In genomic region chr17:70397708-70398107, GRCm38 (mm10) we compare ENCODE assay signal across 15 mouse cellular contexts.
DNase-seq lines count a peak whose midpoint lies in the region; ATAC-seq and TF ChIP-seq lines count a peak whose summit lies in the region.
"Had no signal": no experiment of that assay in that cellular context is flagged by ENCODE, and none has a peak within 500 bp of the region (broad histone marks: within the 10 kb centered on the region; RNA-seq: fewer than 3 reads in every experiment).

No protein-coding gene starts in this region.

- TF ChIP-seq EP300 in heart, adult 2 months (IDR thresholded peaks at IDR 0.05; ENCODE audit: insufficient read depth, low read depth, low read length) = no peak

- TF ChIP-seq POLR2A in heart, adult 2 months (IDR thresholded peaks at IDR 0.05; ENCODE audit: insufficient read depth, low read depth, low read length) = no peak

- no peaks in the 10 kb centered on the region for H3K27me3 ChIP-seq in hindbrain, embryonic 15.5 days
- H3K27me3 ChIP-seq in hindbrain, embryonic 11.5 days (ENCODE audit: control insufficient read depth, insufficient read depth, low read length) = no peaks in the 10 kb centered on the region
- H3K27me3 ChIP-seq in embryonic facial prominence, embryonic 13.5 days = no peaks in the 10 kb centered on the region
- H3K27me3 ChIP-seq in limb, embryonic 12.5 days = no peaks in the 10 kb centered on the region
- no peaks in the 10 kb centered on the region for H3K27me3 ChIP-seq in heart, adult 2 months (ENCODE audit: control insufficient read depth, insufficient read depth, low read length)
- H3K27me3 ChIP-seq: embryonic facial prominence, embryonic 15.5 days; heart, embryonic 13.5 days had no signal

- H3K27ac ChIP-seq in hindbrain, embryonic 15.5 days (replicated peaks) = no peak overlapping the region
- H3K27ac ChIP-seq in hindbrain, embryonic 11.5 days (ENCODE audit: low read depth, low read length) = no peak overlapping the region
- no peak overlapping the region for H3K27ac ChIP-seq in embryonic facial prominence, embryonic 13.5 days
- peak overlapping the region; percentile 50 for H3K27ac ChIP-seq in limb, embryonic 12.5 days
- no peak overlapping the region for H3K27ac ChIP-seq in heart, adult 2 months
- no peak overlapping the region for H3K27ac ChIP-seq in gastrocnemius, adult 2 months
- H3K27ac ChIP-seq: embryonic facial prominence, embryonic 15.5 days; heart, embryonic 13.5 days; stomach, postnatal 0 days had no signal

- H3K36me3 ChIP-seq in hindbrain, embryonic 15.5 days = no peaks in the 10 kb centered on the region
- H3K36me3 ChIP-seq in hindbrain, embryonic 11.5 days (ENCODE audit: control insufficient read depth, insufficient read depth, low read length) = no peaks in the 10 kb centered on the region
- H3K36me3 ChIP-seq in embryonic facial prominence, embryonic 13.5 days = no peaks in the 10 kb centered on the region
- no peaks in the 10 kb centered on the region for H3K36me3 ChIP-seq in limb, embryonic 12.5 days
- no peaks in the 10 kb centered on the region for H3K36me3 ChIP-seq in heart, adult 2 months (ENCODE audit: control insufficient read depth, insufficient read depth, low read length)
- H3K36me3 ChIP-seq: embryonic facial prominence, embryonic 15.5 days; heart, embryonic 13.5 days had no signal

- H3K79me2 ChIP-seq in heart, adult 2 months (replicated peaks; ENCODE audit: control insufficient read depth, insufficient read depth, low read length) = no peaks in the 10 kb centered on the region

- WGBS in hindbrain, embryonic 15.5 days = 38% methylated on average over 8 of the region's 8 CpGs
- WGBS in hindbrain, embryonic 11.5 days = 67% methylated on average over 8 of the region's 8 CpGs
- 32% methylated on average over 8 of the region's 8 CpGs for WGBS in embryonic facial prominence, embryonic 13.5 days
- WGBS in limb, embryonic 12.5 days = 24% methylated on average over 8 of the region's 8 CpGs
- WGBS in heart, adult 2 months = 54% methylated on average over 8 of the region's 8 CpGs

- no peak for TF ChIP-seq CTCF in heart, adult 2 months (IDR thresholded peaks at IDR 0.05)
- no peak for TF ChIP-seq CTCF in gastrocnemius, adult 2 months (IDR thresholded peaks at IDR 0.05)

- no peak for DNase-seq in hindbrain, embryonic 11.5 days (ENCODE audit: low spot score)
- DNase-seq in brain, adult 2 months (ENCODE audit: low read depth, low spot score) = peak; percentile 66
- no peak for DNase-seq in heart, adult 2 months
- no peak for DNase-seq in gastrocnemius, adult 2 months
- DNase-seq: kidney, adult 2 months; kidney, postnatal 25 days; spleen, adult 18-20 months; thymus, postnatal 14 days had no signal

- intact Hi-C loops in heart, adult 2 months (cut with DNase I) = no loop called here
- intact Hi-C loops in gastrocnemius, adult 2 months (cut with DNase I) = no loop called here

- H3K4me1 ChIP-seq in hindbrain, embryonic 15.5 days (replicated peaks) = peaks cover 13% of the 10 kb centered on the region
- H3K4me1 ChIP-seq in hindbrain, embryonic 11.5 days (replicated peaks; ENCODE audit: control insufficient read depth, insufficient read depth, low read length) = no peaks in the 10 kb centered on the region
- peaks cover 8% of the 10 kb centered on the region; the same call in 1 of the 2 replicates for H3K4me1 ChIP-seq in embryonic facial prominence, embryonic 13.5 days
- peaks cover 18% of the 10 kb centered on the region for H3K4me1 ChIP-seq in limb, embryonic 12.5 days (replicated peaks)
- H3K4me1 ChIP-seq in heart, adult 2 months (ENCODE audit: control insufficient read depth, insufficient read depth, low read length) = no peaks in the 10 kb centered on the region

- H3K9me3 ChIP-seq in hindbrain, embryonic 15.5 days = no peaks in the 10 kb centered on the region
- no peaks in the 10 kb centered on the region for H3K9me3 ChIP-seq in hindbrain, embryonic 11.5 days (ENCODE audit: control insufficient read depth, low read length)
- H3K9me3 ChIP-seq in embryonic facial prominence, embryonic 13.5 days = no peaks in the 10 kb centered on the region
- H3K9me3 ChIP-seq in limb, embryonic 12.5 days = no peaks in the 10 kb centered on the region
- H3K9me3 ChIP-seq: embryonic facial prominence, embryonic 15.5 days; heart, embryonic 13.5 days had no signal

- ATAC-seq in hindbrain, embryonic 15.5 days (ENCODE audit: low FRiP score, low read depth) = 0 out of 2 replicates have a peak, but pooled peaks have one; percentile 50
- ATAC-seq in hindbrain, embryonic 11.5 days (ENCODE audit: low FRiP score) = no peak
- no peak for ATAC-seq in embryonic facial prominence, embryonic 13.5 days (ENCODE audit: insufficient number of reproducible peaks, insufficient read depth, low FRiP score, low TSS enrichment, low read depth)
- ATAC-seq in limb, embryonic 12.5 days (ENCODE audit: insufficient number of reproducible peaks, insufficient read depth, low FRiP score, low TSS enrichment, low read depth) = peak; percentile 20; the same call in 1 of the 2 replicates
- ATAC-seq: CD4-positive, CD25-positive, alpha-beta regulatory T cell, adult 4 months had no signal

- H3K9ac ChIP-seq in hindbrain, embryonic 15.5 days = no peak overlapping the region
- no peak overlapping the region for H3K9ac ChIP-seq in hindbrain, embryonic 11.5 days (ENCODE audit: low read depth, low read length)
- H3K9ac ChIP-seq in embryonic facial prominence, embryonic 13.5 days = no peak overlapping the region
- no peak overlapping the region for H3K9ac ChIP-seq in limb, embryonic 12.5 days (replicated peaks)
- no peak overlapping the region for H3K9ac ChIP-seq in heart, adult 2 months (ENCODE audit: low read depth, low read length)
- H3K9ac ChIP-seq: embryonic facial prominence, embryonic 15.5 days; heart, embryonic 13.5 days had no signal

- no peak overlapping the region for H3K4me2 ChIP-seq in hindbrain, embryonic 15.5 days
- H3K4me2 ChIP-seq in hindbrain, embryonic 11.5 days (replicated peaks; ENCODE audit: low read depth, low read length) = no peak overlapping the region
- H3K4me2 ChIP-seq in embryonic facial prominence, embryonic 13.5 days = peak overlapping the region; percentile 31
- H3K4me2 ChIP-seq in limb, embryonic 12.5 days = peak overlapping the region; percentile 32; the same call in 1 of the 2 replicates
- H3K4me2 ChIP-seq: heart, embryonic 13.5 days had no signal

- no peak overlapping the region for H3K4me3 ChIP-seq in hindbrain, embryonic 15.5 days
- no peak overlapping the region for H3K4me3 ChIP-seq in hindbrain, embryonic 11.5 days (ENCODE audit: low read depth, low read length)
- no peak overlapping the region for H3K4me3 ChIP-seq in embryonic facial prominence, embryonic 13.5 days
- no peak overlapping the region for H3K4me3 ChIP-seq in limb, embryonic 12.5 days (replicated peaks)
- H3K4me3 ChIP-seq in heart, adult 2 months = no peak overlapping the region
- no peak overlapping the region for H3K4me3 ChIP-seq in gastrocnemius, adult 2 months
- H3K4me3 ChIP-seq: embryonic facial prominence, embryonic 15.5 days; heart, embryonic 13.5 days had no signal

Comparison
In these comparisons a context has a peak if more than half of its experiments do, and no peak if none do; other contexts are left out.
1. ATAC-seq: peak in hindbrain, embryonic 15.5 days (single experiment) and limb, embryonic 12.5 days (single experiment); none in hindbrain, embryonic 11.5 days (single experiment) and embryonic facial prominence, embryonic 13.5 days (single experiment).
2. H3K4me2 ChIP-seq: peak in embryonic facial prominence, embryonic 13.5 days (single experiment) and limb, embryonic 12.5 days (single experiment); none in hindbrain, embryonic 15.5 days (single experiment) and hindbrain, embryonic 11.5 days (single experiment).